Comparison of ENCODE assay signal across 8 mouse cellular contexts in genomic region chr7:105515178-105515577, GRCm38 (mm10). TPM values are rescaled to one million over a fixed set of nuclear protein-coding genes. Genes with fewer than 3 reads are reported as not detected.
DNase-seq lines count a peak whose midpoint lies in the region; ATAC-seq and TF ChIP-seq lines count a peak whose summit lies in the region.

No protein-coding gene starts in this region.

- TF ChIP-seq CTCF in hindbrain, postnatal 0 days (IDR thresholded peaks at IDR 0.05; ENCODE audit: low read depth) = peak; percentile 93
- peak; percentile 87; the same call in 1 of the 2 replicates for TF ChIP-seq CTCF in spleen, adult 2 months (IDR thresholded peaks at IDR 0.05; ENCODE audit: extremely low read depth, insufficient read depth, insufficient read length, insufficient replicate concordance)

- H3K9ac ChIP-seq in heart, embryonic 11.5 days (ENCODE audit: low read depth, low read length) = no peak overlapping the region
- no peak overlapping the region for H3K9ac ChIP-seq in forebrain, embryonic 11.5 days (ENCODE audit: low read length)
- H3K9ac ChIP-seq in hindbrain, postnatal 0 days (replicated peaks; ENCODE audit: low read length) = no peak overlapping the region
- H3K9ac ChIP-seq in midbrain, embryonic 14.5 days (replicated peaks; ENCODE audit: low read length) = no peak overlapping the region

- no peak overlapping the region for H3K4me3 ChIP-seq in heart, embryonic 11.5 days (ENCODE audit: low read depth, low read length)
- H3K4me3 ChIP-seq in forebrain, embryonic 11.5 days (ENCODE audit: low read depth, low read length) = no peak overlapping the region
- no peak overlapping the region for H3K4me3 ChIP-seq in hindbrain, postnatal 0 days (ENCODE audit: low read length)
- no peak overlapping the region for H3K4me3 ChIP-seq in midbrain, embryonic 14.5 days (replicated peaks; ENCODE audit: low read depth, low read length)
- no peak overlapping the region for H3K4me3 ChIP-seq in spleen, adult 2 months (ENCODE audit: extremely low read depth, insufficient read depth, insufficient read length)

- 10% methylated on average over 5 of the region's 5 CpGs for WGBS in heart, embryonic 11.5 days (ENCODE audit: insufficient replicate concordance)
- 16% methylated on average over 5 of the region's 5 CpGs for WGBS in forebrain, embryonic 11.5 days
- WGBS in hindbrain, postnatal 0 days = 14% methylated on average over 5 of the region's 5 CpGs
- 9% methylated on average over 5 of the region's 5 CpGs for WGBS in midbrain, embryonic 14.5 days
- 5% methylated on average over 5 of the region's 5 CpGs for WGBS in spleen, adult 2 months

- H3K36me3 ChIP-seq in heart, embryonic 11.5 days (ENCODE audit: control insufficient read depth, insufficient read depth, low read length) = no peaks in the 10 kb centered on the region
- no peaks in the 10 kb centered on the region for H3K36me3 ChIP-seq in forebrain, embryonic 11.5 days (ENCODE audit: control insufficient read depth, insufficient read depth, low read length)
- H3K36me3 ChIP-seq in hindbrain, postnatal 0 days (ENCODE audit: insufficient read depth, low read length) = no peaks in the 10 kb centered on the region
- no peaks in the 10 kb centered on the region for H3K36me3 ChIP-seq in midbrain, embryonic 14.5 days (ENCODE audit: control insufficient read depth, insufficient read depth, low read length)
- no peaks in the 10 kb centered on the region for H3K36me3 ChIP-seq in spleen, adult 2 months (ENCODE audit: control insufficient read depth, insufficient read depth, low read length)

- H3K4me1 ChIP-seq in heart, embryonic 11.5 days (ENCODE audit: control insufficient read depth, insufficient read depth, low read length) = no peaks in the 10 kb centered on the region
- no peaks in the 10 kb centered on the region for H3K4me1 ChIP-seq in forebrain, embryonic 11.5 days (replicated peaks; ENCODE audit: control insufficient read depth, insufficient read depth, low read length)
- no peaks in the 10 kb centered on the region for H3K4me1 ChIP-seq in hindbrain, postnatal 0 days (ENCODE audit: insufficient read depth, low read length)
- peaks cover 8% of the 10 kb centered on the region; the same call in 1 of the 2 replicates for H3K4me1 ChIP-seq in midbrain, embryonic 14.5 days (ENCODE audit: control insufficient read depth, insufficient read depth, low read length)
- H3K4me1 ChIP-seq in spleen, adult 2 months (ENCODE audit: control insufficient read depth, insufficient read depth, insufficient read length) = no peaks in the 10 kb centered on the region

- intact Hi-C loops in left cerebral cortex, postnatal 36 days (cut with DNase I) = loop anchor here (5.0 kb wide), 2 partner anchors 103 to 343 kb away; no protein-coding TSS in a partner anchor

- H3K9me3 ChIP-seq in heart, embryonic 11.5 days (replicated peaks; ENCODE audit: control insufficient read depth, low read length) = no peaks in the 10 kb centered on the region
- no peaks in the 10 kb centered on the region for H3K9me3 ChIP-seq in forebrain, embryonic 11.5 days (ENCODE audit: control insufficient read depth, low read length)
- H3K9me3 ChIP-seq in hindbrain, postnatal 0 days (ENCODE audit: low read length) = no peaks in the 10 kb centered on the region
- H3K9me3 ChIP-seq in midbrain, embryonic 14.5 days (ENCODE audit: control insufficient read depth, low read length) = no peaks in the 10 kb centered on the region

- no peak overlapping the region for H3K27ac ChIP-seq in heart, embryonic 11.5 days (ENCODE audit: low read depth, low read length)
- H3K27ac ChIP-seq in forebrain, embryonic 11.5 days (ENCODE audit: low read depth, low read length) = no peak overlapping the region
- no peak overlapping the region for H3K27ac ChIP-seq in hindbrain, postnatal 0 days
- no peak overlapping the region for H3K27ac ChIP-seq in midbrain, embryonic 14.5 days (replicated peaks; ENCODE audit: low read depth, low read length)
- H3K27ac ChIP-seq in spleen, adult 2 months (ENCODE audit: insufficient read depth, low read length) = no peak overlapping the region

- no peaks in the 10 kb centered on the region for H3K27me3 ChIP-seq in heart, embryonic 11.5 days (ENCODE audit: control insufficient read depth, insufficient read depth, low read length)
- H3K27me3 ChIP-seq in forebrain, embryonic 11.5 days (ENCODE audit: control insufficient read depth, insufficient read depth, low read length) = no peaks in the 10 kb centered on the region
- no peaks in the 10 kb centered on the region for H3K27me3 ChIP-seq in hindbrain, postnatal 0 days (ENCODE audit: insufficient read depth, low read length)
- H3K27me3 ChIP-seq in midbrain, embryonic 14.5 days (ENCODE audit: control insufficient read depth, insufficient read depth, low read length) = no peaks in the 10 kb centered on the region
- H3K27me3 ChIP-seq in spleen, adult 2 months (ENCODE audit: control insufficient read depth, insufficient read depth, low read length) = no peaks in the 10 kb centered on the region

- H3K4me2 ChIP-seq in heart, embryonic 11.5 days = no peak overlapping the region
- no peak overlapping the region for H3K4me2 ChIP-seq in forebrain, embryonic 11.5 days (ENCODE audit: low read depth, low read length, severe bottlenecking)
- no peak overlapping the region for H3K4me2 ChIP-seq in hindbrain, postnatal 0 days (ENCODE audit: low read depth, low read length)
- no peak overlapping the region for H3K4me2 ChIP-seq in midbrain, embryonic 14.5 days (ENCODE audit: low read length)

- peak; percentile 22 to 80 for DNase-seq in heart, adult 18-20 months
- peak; percentile 32 for DNase-seq in c-Kit-positive CD71-negative TER-119-negative erythroid progenitor cells, embryonic 14.5 days (ENCODE audit: low read depth)
- peak; percentile 76 for DNase-seq in forebrain, embryonic 11.5 days (ENCODE audit: low spot score)
- peak; percentile 78 for DNase-seq in hindbrain, postnatal 0 days (ENCODE audit: low spot score)
- DNase-seq in left cerebral cortex, postnatal 36 days (ENCODE audit: low spot score in 2 of 2) = peak; percentile 56 to 65
- DNase-seq in midbrain, embryonic 14.5 days = peak; percentile 87
- peak; percentile 14 to 43 for DNase-seq in spleen, adult 2 months (ENCODE audit: low read depth in 1 of 2, low spot score in 2 of 2)

- TF ChIP-seq POLR2A in spleen, adult 2 months (IDR thresholded peaks at IDR 0.05; ENCODE audit: low read depth, low read length) = no peak

- ATAC-seq in heart, embryonic 11.5 days (replicated peaks; ENCODE audit: insufficient number of reproducible peaks, low FRiP score, low TSS enrichment) = no peak
- peak; percentile 52; the same call in 1 of the 2 replicates for ATAC-seq in forebrain, embryonic 11.5 days (replicated peaks; ENCODE audit: low FRiP score)
- peak; percentile 48; the same call in 1 of the 2 replicates for ATAC-seq in hindbrain, postnatal 0 days
- peak; percentile 28 for ATAC-seq in midbrain, embryonic 14.5 days (ENCODE audit: low FRiP score, low TSS enrichment)

RNA-seq across cellular contexts. Expression of gene Cavin3, which starts 33.1 kb away (rescaled TPM):
- total RNA-seq in heart, adult 18-20 months (2021) = 10 to 100 TPM; 20.0 to 20.7 TPM
- polyA plus RNA-seq in heart, embryonic 11.5 days (2014; fragmentation: Nextera tagmentation; extraction: Ambion mirVana) = 71.2 and 74.7 TPM in 2 replicates
- 21.1 and 26.4 TPM in 2 replicates for polyA plus RNA-seq in forebrain, embryonic 11.5 days (2014; fragmentation: Nextera tagmentation; extraction: Ambion mirVana)
- total RNA-seq in hindbrain, postnatal 0 days (2014; rRNA removed) = 32.8 and 49.5 TPM in 2 replicates
- 47.3 and 52.7 TPM in 2 replicates for polyA plus RNA-seq in hindbrain, postnatal 0 days (2015; fragmentation: Nextera tagmentation; extraction: Ambion mirVana)
- 10 to 100 TPM; 17.6 to 21.0 TPM for total RNA-seq in left cerebral cortex, postnatal 36 days (2021)
- polyA plus RNA-seq in midbrain, embryonic 14.5 days (2014; fragmentation: Nextera tagmentation; extraction: Ambion mirVana) = 23.2 and 27.9 TPM in 2 replicates
- 35.1 and 53.9 TPM in 2 replicates for polyA plus RNA-seq in spleen, adult 2 months (2012; rRNA removed)

RNA-seq across cellular contexts. Expression of gene Smpd1, which starts 39.0 kb away (rescaled TPM):
- 100 to 1,000 TPM; 170 to 189 TPM for total RNA-seq in heart, adult 18-20 months (2021)
- 53.8 and 62.2 TPM in 2 replicates for polyA plus RNA-seq in heart, embryonic 11.5 days (2014; fragmentation: Nextera tagmentation; extraction: Ambion mirVana)
- 35.1 and 42.1 TPM in 2 replicates for polyA plus RNA-seq in forebrain, embryonic 11.5 days (2014; fragmentation: Nextera tagmentation; extraction: Ambion mirVana)
- 177 and 178 TPM in 2 replicates for total RNA-seq in hindbrain, postnatal 0 days (2014; rRNA removed)
- polyA plus RNA-seq in hindbrain, postnatal 0 days (2015; fragmentation: Nextera tagmentation; extraction: Ambion mirVana) = 103 and 108 TPM in 2 replicates
- 100 to 1,000 TPM in 1 of 2 experiments, 10 to 100 TPM in 1; 97.4 to 114 TPM for total RNA-seq in left cerebral cortex, postnatal 36 days (2021)
- 90.6 and 91.4 TPM in 2 replicates for polyA plus RNA-seq in midbrain, embryonic 14.5 days (2014; fragmentation: Nextera tagmentation; extraction: Ambion mirVana)
- polyA plus RNA-seq in spleen, adult 2 months (2012; rRNA removed) = 20.3 and 23.9 TPM in 2 replicates

Comparison
In these comparisons a context has a peak if more than half of its experiments do, and no peak if none do; other contexts are left out.
1. DNase-seq: peak in every context shown above with its lines; median percentile 87 in midbrain, embryonic 14.5 days; 78 in hindbrain, postnatal 0 days; 76 in forebrain, embryonic 11.5 days; 60 in left cerebral cortex, postnatal 36 days; 51 in heart, adult 18-20 months; 32 in c-Kit-positive CD71-negative TER-119-negative erythroid progenitor cells, embryonic 14.5 days; 28 in spleen, adult 2 months.